Mouse (Mus musculus) liver, postnatal 0 days (tissue): ENCODE data around the gene Dnmt1.

Source experiments
- CTCF ChIP-seq: sonication (generic); IDR thresholded peaks from 2 replicates; pipeline ENCODE4 v1.5.1; 2016; ENCODE audit warnings: antibody characterized with exemption, low read depth
- EP300 ChIP-seq: IDR thresholded peaks from 2 replicates; pipeline ENCODE4 v1.6.1; 2016; ENCODE audit warnings: antibody characterized with exemption, low read depth, mild to moderate bottlenecking

DNA sequence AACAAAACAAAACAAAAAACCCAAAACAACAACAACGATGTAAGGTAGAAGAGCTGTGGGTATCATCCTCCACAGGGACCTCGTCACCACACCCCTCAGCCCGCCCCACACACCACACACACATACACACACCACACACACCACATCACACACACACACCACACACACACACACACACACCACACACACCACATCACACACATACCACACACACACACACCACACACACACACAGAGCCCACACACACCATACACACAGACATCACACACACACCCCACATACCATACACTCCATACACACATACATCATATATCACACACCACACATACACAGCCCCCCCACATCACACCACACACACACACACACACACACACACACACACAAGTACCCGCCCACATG, 31.9 kb upstream of the Dnmt1 start:
- no peak for TF ChIP-seq EP300
- TF ChIP-seq CTCF: no peak
